Mouse (Mus musculus): ENCODE data around the gene Spata46. TPM values are rescaled to one million over a fixed set of nuclear protein-coding genes. Genes with fewer than 3 reads are reported as not detected.

The Spata46 gene
- polyA plus RNA-seq, 1 experiment from 2014 or later, result 2.1 TPM

DNA sequence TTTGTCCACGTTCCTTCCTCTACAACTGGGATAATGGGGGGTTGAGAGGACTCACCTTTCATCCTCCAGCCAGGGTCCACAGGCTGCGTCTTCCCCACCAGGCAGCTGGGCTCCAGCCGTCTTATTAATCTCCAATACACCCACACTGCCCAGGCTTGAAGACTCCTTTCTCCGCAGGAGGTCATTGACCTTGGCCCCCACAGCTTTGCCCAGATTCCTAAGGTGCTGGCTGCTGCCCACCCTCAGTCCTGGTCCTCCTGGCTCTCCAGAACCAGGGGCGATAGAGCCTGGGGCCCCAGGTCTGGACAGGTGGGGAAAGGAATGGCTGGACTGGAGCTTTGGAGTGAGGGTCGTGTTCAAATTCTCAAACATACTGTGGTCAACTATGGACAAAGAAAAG is 6.1 kb upstream of the Spata46 start:
- H3K9me3 ChIP-seq (replicated peaks), result no peaks in the 10 kb centered on the region
- 86% methylated on average over 6 of the region's 6 CpGs for WGBS
- H3K4me3 ChIP-seq, result no peak overlapping the region
- ATAC-seq, result no peak
- H3K4me2 ChIP-seq, result no peak overlapping the region
- H3K36me3 ChIP-seq (ENCODE audit: poor library complexity, severe bottlenecking), result 0 out of 2 replicates have a peak, but pooled peaks cover 13% of the 10 kb centered on the region
- no peak overlapping the region for H3K27ac ChIP-seq
- no peak overlapping the region for H3K9ac ChIP-seq
- no peaks in the 10 kb centered on the region for H3K27me3 ChIP-seq
- no peaks in the 10 kb centered on the region for H3K4me1 ChIP-seq

DNA sequence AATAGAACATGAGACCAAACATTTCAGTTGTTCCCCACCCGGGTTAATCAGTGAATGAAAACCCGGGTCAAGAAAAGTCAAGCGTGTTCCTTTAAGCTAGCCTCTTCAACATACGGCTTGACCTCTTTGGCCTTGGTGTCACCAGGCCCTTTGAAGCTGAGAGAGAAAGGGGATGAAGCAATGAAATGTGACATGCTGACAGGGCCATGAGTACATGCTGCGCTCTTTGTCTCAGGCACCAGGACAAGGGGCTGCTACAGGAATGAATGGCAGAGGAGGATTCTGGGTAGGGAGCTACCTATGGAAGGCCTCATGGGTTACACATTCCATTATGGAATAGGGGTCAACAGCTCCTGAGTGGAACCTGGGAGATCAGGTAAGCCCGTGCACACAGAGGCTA is 5.5 kb upstream of the Spata46 start:
- no peaks in the 10 kb centered on the region for H3K27me3 ChIP-seq
- no peaks in the 10 kb centered on the region for H3K4me1 ChIP-seq
- no peak overlapping the region for H3K9ac ChIP-seq
- ATAC-seq, result no peak
- 0 out of 2 replicates have a peak, but pooled peaks cover 13% of the 10 kb centered on the region for H3K36me3 ChIP-seq (ENCODE audit: poor library complexity, severe bottlenecking)
- no peak overlapping the region for H3K4me2 ChIP-seq
- WGBS, result 84% methylated on average over 6 of the region's 6 CpGs
- H3K4me3 ChIP-seq, result no peak overlapping the region
- no peak overlapping the region for H3K27ac ChIP-seq
- no peaks in the 10 kb centered on the region for H3K9me3 ChIP-seq (replicated peaks)

DNA sequence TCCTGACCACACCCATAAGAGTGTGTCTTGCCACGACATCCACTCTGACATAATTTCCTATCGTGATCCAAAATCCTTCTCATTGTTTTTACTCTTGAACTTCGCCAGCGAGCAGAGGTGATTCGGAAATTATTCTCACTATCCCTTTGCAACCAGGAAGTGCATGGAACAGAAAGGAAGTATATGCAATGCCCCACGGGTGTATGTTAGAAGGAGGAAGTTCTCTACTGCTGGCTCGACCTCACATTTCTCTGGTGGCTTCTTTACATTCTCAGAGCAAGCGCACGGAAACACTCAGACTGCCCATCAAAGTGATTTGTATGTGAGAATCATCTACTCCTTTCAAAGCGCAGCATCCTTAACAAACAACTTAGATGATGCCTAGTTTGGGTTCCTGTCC is 3.6 kb upstream of the Spata46 start:
- Histone ChIP-seq H3K36me3 (ENCODE audit: poor library complexity, severe bottlenecking) (0 out of 2 replicates have a peak, but pooled peaks cover 13% of the 10 kb centered on the region), H3K9me3 (replicated peaks) (no peaks in the 10 kb centered on the region), H3K4me2 (no peak overlapping the region), H3K27ac (no peak overlapping the region), H3K27me3 (no peaks in the 10 kb centered on the region), H3K4me3 (no peak overlapping the region), H3K4me1 (no peaks in the 10 kb centered on the region), H3K9ac (no peak overlapping the region)
- WGBS, result 93% methylated on average over 10 of the region's 10 CpGs
- no peak for ATAC-seq

DNA sequence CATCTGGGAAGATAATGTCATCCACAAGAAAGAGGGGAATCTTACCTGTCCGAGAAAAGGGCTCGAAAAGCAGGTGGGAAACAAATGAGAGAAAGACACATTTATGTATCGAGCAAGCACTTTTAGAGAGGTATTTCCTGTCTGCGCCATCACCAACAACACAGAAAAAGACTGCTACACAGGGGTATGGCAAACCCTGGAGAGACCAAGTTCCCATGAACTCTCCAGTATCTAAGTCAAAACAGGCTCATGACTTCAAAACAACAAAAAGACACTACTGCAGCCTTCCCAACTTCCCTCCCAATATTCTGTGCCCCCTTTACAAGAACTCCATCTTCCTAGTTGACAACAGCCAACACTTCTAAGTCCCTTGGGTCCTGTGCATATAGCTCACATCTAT is 2.4 kb upstream of the Spata46 start, which contains the start of gene Gm7694:
Gene Gm7694 (minus strand): TSS at position 101 of the 400 bp plus-strand sequence.
- Histone ChIP-seq H3K4me3 (no peak within 1 kb of the TSS), H3K4me2 (no peak within 1 kb of the TSS), H3K9me3 (replicated peaks) (no peaks in the 10 kb centered on the region), H3K9ac (no peak within 1 kb of the TSS), H3K4me1 (no peaks in the 10 kb centered on the region), H3K36me3 (ENCODE audit: poor library complexity, severe bottlenecking) (0 out of 2 replicates have a peak, but pooled peaks cover 5% of the 10 kb centered on the region), H3K27ac (no peak within 1 kb of the TSS), H3K27me3 (no peaks in the 10 kb centered on the region)
- 96% methylated on average over 4 of the region's 4 CpGs for WGBS
- no peak for ATAC-seq

DNA sequence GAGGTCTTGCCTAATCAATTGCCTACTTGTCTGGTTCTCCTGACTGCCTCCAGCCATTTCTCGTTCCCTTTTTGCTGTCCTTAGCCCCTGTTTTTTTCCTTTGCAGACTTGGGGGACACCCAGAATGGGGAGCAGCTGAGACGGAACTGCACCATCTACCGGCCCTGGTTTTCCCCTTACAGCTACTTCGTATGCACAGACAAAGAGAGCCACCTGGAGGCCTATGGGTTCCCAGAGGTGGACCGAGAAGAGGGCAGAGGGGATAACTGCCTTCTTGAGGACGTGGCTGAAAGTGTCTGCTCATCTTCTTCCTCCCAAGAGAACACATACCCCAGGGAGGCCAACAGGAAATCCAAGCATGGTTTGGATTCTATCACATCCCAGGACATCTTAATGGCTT is 2.8 kb downstream of the Spata46 start:
- no peak for ATAC-seq
- Histone ChIP-seq H3K9ac (no peak overlapping the region), H3K4me3 (no peak overlapping the region), H3K4me2 (no peak overlapping the region), H3K4me1 (no peaks in the 10 kb centered on the region), H3K36me3 (ENCODE audit: poor library complexity, severe bottlenecking) (no peaks in the 10 kb centered on the region), H3K27me3 (no peaks in the 10 kb centered on the region), H3K9me3 (replicated peaks) (no peaks in the 10 kb centered on the region), H3K27ac (no peak overlapping the region)
- 87% methylated on average over 6 of the region's 6 CpGs for WGBS

DNA sequence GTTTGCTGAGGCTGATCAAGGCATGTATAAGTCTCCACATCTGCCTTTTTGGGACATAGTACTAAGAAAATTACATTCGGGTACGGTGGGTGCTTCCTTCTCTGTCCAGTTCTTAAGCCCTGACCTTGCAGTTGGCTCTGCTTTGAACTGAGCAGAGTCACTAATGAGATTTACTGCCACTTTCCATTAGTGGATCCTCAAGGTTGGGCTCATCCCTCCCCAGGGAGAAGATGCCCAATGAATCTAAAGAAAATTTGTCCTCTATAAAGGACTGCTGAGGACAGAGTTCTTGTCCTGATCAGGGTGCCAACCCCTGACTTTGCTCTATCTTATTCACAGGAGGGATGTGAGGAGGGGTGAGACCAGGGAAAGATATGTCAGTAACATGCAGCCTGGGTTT is 13.4 kb downstream of the Spata46 start:
- Histone ChIP-seq H3K4me2 (no peak overlapping the region), H3K9ac (no peak overlapping the region), H3K27me3 (no peaks in the 10 kb centered on the region), H3K4me1 (no peaks in the 10 kb centered on the region), H3K36me3 (ENCODE audit: poor library complexity, severe bottlenecking) (peaks cover 37% of the 10 kb centered on the region), H3K27ac (no peak overlapping the region), H3K9me3 (replicated peaks) (no peaks in the 10 kb centered on the region), H3K4me3 (no peak overlapping the region)
- WGBS, result 84% methylated on average over 2 of the region's 2 CpGs
- ATAC-seq, result no peak

DNA sequence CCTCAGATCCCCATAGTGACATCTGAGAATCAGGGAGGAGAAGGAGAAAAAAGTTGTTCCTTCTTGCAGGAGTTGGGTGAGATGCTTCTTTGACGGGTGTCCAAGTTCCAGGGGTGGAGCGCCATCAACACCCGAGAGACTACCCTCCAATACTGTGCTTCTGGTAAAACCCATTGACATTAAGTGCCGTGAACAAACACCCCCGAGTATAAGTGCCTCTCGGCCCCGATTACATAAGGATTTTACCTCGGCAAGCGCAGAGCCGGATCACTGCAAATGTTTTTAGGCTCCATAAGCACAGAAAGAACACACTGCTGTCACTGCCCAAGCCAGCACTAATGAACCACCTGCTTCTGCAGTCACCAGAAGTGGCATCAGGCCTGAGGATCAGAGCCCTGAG is 14.4 kb downstream of the Spata46 start:
- Histone ChIP-seq H3K36me3 (ENCODE audit: poor library complexity, severe bottlenecking) (peaks cover 34% of the 10 kb centered on the region), H3K27ac (no peak overlapping the region), H3K4me1 (no peaks in the 10 kb centered on the region), H3K9me3 (replicated peaks) (no peaks in the 10 kb centered on the region), H3K4me3 (no peak overlapping the region), H3K27me3 (no peaks in the 10 kb centered on the region), H3K4me2 (no peak overlapping the region), H3K9ac (no peak overlapping the region)
- ATAC-seq, result no peak
- WGBS, result 91% methylated on average over 10 of the region's 10 CpGs

DNA sequence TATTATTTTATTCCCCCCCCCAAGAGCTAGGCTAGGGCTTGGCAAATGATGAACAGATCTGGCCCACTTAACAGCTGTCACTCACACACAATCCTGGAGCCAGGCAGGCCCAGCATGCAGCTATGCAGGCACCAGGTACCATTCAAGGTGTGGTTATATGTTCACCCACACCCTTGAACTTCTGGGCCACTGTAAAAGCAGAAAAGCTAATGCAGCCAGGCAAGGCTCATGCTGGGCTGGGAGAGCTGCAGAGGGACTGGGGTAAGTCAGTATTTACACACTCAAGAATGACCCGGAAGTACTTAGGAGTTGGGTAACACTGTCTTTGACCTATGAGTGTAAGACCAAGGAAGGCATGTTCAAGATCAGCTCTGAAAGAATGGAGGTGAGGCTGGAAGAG is 15.7 kb downstream of the Spata46 start:
- Histone ChIP-seq H3K36me3 (ENCODE audit: poor library complexity, severe bottlenecking) (peaks cover 29% of the 10 kb centered on the region), H3K9ac (no peak overlapping the region), H3K4me2 (no peak overlapping the region), H3K27me3 (no peaks in the 10 kb centered on the region), H3K27ac (no peak overlapping the region), H3K4me3 (no peak overlapping the region), H3K9me3 (replicated peaks) (no peaks in the 10 kb centered on the region), H3K4me1 (no peaks in the 10 kb centered on the region)
- ATAC-seq, result no peak
- 93% methylated on average over 1 of the region's 1 CpGs for WGBS

DNA sequence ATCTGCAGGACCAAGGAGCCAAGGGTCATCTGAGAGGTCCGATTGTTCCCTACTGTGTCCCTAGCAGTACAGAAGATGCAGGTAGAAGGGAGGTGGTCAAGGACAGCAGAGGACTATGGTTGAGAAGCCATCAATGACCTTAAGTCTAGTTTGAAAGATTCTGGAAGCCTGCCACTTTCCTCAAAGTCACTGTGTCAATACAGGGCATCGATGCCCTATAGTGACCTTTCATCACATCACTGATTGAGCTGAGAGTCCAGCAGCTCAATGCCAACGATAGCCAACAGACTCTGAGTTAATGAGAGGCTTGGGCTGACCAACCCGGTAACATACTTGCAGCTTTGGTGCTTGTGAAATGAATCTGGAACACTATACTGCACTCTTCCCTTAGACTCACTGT is 16.7 kb downstream of the Spata46 start:
- Histone ChIP-seq H3K9ac (no peak overlapping the region), H3K36me3 (ENCODE audit: poor library complexity, severe bottlenecking) (peaks cover 21% of the 10 kb centered on the region), H3K4me3 (no peak overlapping the region), H3K27ac (no peak overlapping the region), H3K4me2 (no peak overlapping the region), H3K4me1 (no peaks in the 10 kb centered on the region), H3K9me3 (replicated peaks) (no peaks in the 10 kb centered on the region), H3K27me3 (no peaks in the 10 kb centered on the region)
- 91% methylated on average over 4 of the region's 4 CpGs for WGBS
- ATAC-seq, result no peak

DNA sequence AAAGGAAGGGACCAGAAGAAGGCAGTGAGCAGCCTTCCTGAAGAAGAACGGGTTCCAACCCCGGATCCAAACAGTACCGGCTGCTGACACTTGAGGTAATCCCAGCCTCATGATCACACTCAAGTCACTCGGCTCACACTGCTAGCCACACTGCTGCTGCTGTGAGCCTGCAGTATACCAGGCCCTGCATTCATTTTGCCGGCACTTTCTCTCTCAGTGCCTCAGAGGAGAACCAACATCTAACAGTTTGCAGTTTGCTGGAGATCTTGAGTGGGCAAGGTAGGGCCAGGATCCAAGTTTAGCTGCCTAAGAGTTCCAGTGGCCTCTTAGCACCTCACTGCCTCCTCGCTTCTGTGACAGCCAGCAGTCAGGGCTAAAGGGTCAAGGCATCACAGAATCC is 23.3 kb downstream of the Spata46 start:
- Histone ChIP-seq H3K9ac (no peak overlapping the region), H3K4me3 (no peak overlapping the region), H3K4me1 (no peaks in the 10 kb centered on the region), H3K4me2 (no peak overlapping the region), H3K27me3 (no peaks in the 10 kb centered on the region), H3K27ac (no peak overlapping the region), H3K36me3 (ENCODE audit: poor library complexity, severe bottlenecking) (peaks cover 13% of the 10 kb centered on the region), H3K9me3 (replicated peaks) (no peaks in the 10 kb centered on the region)
- ATAC-seq, result no peak
- WGBS, result 75% methylated on average over 6 of the region's 6 CpGs

DNA sequence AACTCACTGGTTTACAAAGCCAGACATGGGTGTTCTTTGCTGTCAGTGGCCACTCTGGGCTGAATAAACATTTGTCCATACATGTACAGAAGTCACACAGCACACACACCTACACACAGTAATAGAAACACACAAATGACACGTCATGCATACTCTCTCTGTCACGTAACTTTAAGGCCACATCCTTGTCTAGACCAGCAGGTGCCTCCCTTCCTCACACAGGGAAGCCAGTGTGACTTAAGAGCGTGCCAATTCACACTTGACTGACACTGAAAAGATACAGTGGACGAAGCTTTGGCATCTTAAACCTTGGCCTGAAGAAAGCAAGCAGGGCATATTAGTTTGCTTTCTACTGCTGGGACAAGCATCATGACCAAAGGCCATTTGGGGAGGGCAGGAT is 24.2 kb downstream of the Spata46 start:
- H3K36me3 ChIP-seq (ENCODE audit: poor library complexity, severe bottlenecking), result peaks cover 7% of the 10 kb centered on the region
- no peaks in the 10 kb centered on the region for H3K27me3 ChIP-seq
- H3K4me2 ChIP-seq, result no peak overlapping the region
- no peak overlapping the region for H3K9ac ChIP-seq
- 72% methylated on average over 4 of the region's 4 CpGs for WGBS
- no peaks in the 10 kb centered on the region for H3K4me1 ChIP-seq
- ATAC-seq, result no peak
- no peaks in the 10 kb centered on the region for H3K9me3 ChIP-seq (replicated peaks)
- no peak overlapping the region for H3K4me3 ChIP-seq
- no peak overlapping the region for H3K27ac ChIP-seq

DNA sequence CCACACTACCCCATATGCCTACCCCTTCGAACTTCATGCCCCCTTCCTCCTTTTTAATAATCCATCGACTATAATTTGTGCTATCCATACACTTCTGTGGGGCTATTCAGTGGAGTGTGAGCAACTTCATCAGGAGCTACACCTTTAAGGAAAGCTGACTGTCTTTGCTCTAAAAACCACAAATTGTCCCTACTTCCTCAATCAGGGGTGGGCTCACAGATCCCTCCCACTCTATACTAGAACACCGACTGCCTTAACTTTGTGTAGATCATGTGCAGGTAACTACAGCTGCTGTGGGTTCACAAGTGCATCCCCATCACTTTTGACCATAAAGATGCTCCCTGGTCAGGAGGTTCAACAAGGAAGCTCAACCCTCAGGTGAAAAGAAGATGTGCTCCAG is 31.3 kb downstream of the Spata46 start:
- Histone ChIP-seq H3K4me3 (no peak overlapping the region), H3K9ac (no peak overlapping the region), H3K4me1 (no peaks in the 10 kb centered on the region), H3K27me3 (no peaks in the 10 kb centered on the region), H3K27ac (no peak overlapping the region), H3K9me3 (replicated peaks) (no peaks in the 10 kb centered on the region), H3K4me2 (no peak overlapping the region), H3K36me3 (ENCODE audit: poor library complexity, severe bottlenecking) (no peaks in the 10 kb centered on the region)
- WGBS, result 92% methylated on average over 3 of the region's 3 CpGs
- ATAC-seq, result no peak

DNA sequence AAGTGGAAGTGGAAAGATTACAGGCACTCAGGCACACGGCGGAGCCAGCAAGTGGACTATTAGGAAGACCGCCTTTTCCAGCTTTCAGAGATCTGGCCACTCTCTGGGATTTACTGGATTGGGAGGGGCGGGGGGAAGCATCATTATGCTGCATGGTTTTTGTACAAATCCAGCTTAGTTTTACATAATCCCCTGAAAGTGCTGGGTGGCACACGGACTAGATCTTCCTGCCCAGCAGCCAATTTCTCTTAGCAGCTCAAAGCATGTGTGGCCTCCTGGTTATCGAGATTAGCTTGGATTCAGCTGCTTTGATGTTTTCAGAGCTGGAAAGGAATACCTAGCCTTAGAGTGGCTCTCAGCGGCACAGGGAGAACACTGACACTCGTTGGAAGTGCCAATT is 34.5 kb downstream of the Spata46 start:
- Histone ChIP-seq H3K27me3 (no peaks in the 10 kb centered on the region), H3K27ac (no peak overlapping the region), H3K4me1 (no peaks in the 10 kb centered on the region), H3K9me3 (replicated peaks) (no peaks in the 10 kb centered on the region), H3K36me3 (ENCODE audit: poor library complexity, severe bottlenecking) (no peaks in the 10 kb centered on the region; the same call in 1 of the 2 replicates), H3K4me2 (no peak overlapping the region), H3K9ac (no peak overlapping the region), H3K4me3 (no peak overlapping the region)
- WGBS, result 49% methylated on average over 8 of the region's 8 CpGs
- ATAC-seq, result no peak
